Mouse (Mus musculus): ENCODE results near the gene Aff1.

GRCm38 (mm10) chr5:103838550-103839264, 146.5 kb downstream of the Aff1 start:
- no peak for TF ChIP-seq CTCF (IDR thresholded peaks at IDR 0.05; ENCODE audit: low read depth)
- TF ChIP-seq EP300 (IDR thresholded peaks at IDR 0.05; ENCODE audit: low read depth), result no peak
